Mouse (Mus musculus) lung, embryonic 15.5 days (tissue): Measurements from ENCODE around the gene Nol3. TPM values are rescaled to one million over a fixed set of nuclear protein-coding genes. Genes with fewer than 3 reads are reported as not detected.
"Not testable (repeated sequence)": the region's sequence is repeated elsewhere in the genome, so short reads cannot be mapped to it uniquely, and the experiment has no call there.

Source experiments
- ATAC-seq: fragments of 200-750 bp; cut with Nextera tagmentation; 2 replicates; pipeline ENCODE4 v1.8.0; 2017; ENCODE audit warnings: moderate number of reproducible peaks, borderline replicate concordance; ENCODE audit not compliant: low FRiP score, low TSS enrichment; ENCODE audit errors: extremely low read depth
- H3K27ac ChIP-seq: fragments of 300-500 bp; sonication (generic); 2 replicates; pipeline ENCODE4 v1.5.1; 2015; ENCODE audit warnings: moderate library complexity, mild to moderate bottlenecking, inconsistent platforms
- H3K27me3 ChIP-seq: fragments of 300-500 bp; sonication (generic); 2 replicates; pipeline ENCODE4 v1.6.1; 2015; ENCODE audit warnings: inconsistent platforms
- H3K36me3 ChIP-seq: fragments of 300-500 bp; sonication (generic); 2 replicates; pipeline ENCODE4 v1.6.1; 2015; ENCODE audit warnings: inconsistent platforms
- H3K4me1 ChIP-seq: fragments of 300-500 bp; sonication (generic); 2 replicates; pipeline ENCODE4 v1.6.1; 2015; ENCODE audit warnings: inconsistent platforms
- H3K4me2 ChIP-seq: fragments of 300-500 bp; sonication (generic); 2 replicates; pipeline ENCODE4 v1.6.1; 2015; ENCODE audit warnings: inconsistent platforms, mild to moderate bottlenecking, moderate library complexity
- H3K4me3 ChIP-seq: fragments of 300-500 bp; sonication (generic); 2 replicates; pipeline ENCODE4 v1.5.1; 2015; ENCODE audit warnings: mild to moderate bottlenecking, inconsistent platforms
- H3K9ac ChIP-seq: fragments of 300-500 bp; sonication (generic); 2 replicates; pipeline ENCODE4 v1.6.1; 2015; ENCODE audit warnings: inconsistent platforms
- H3K9me3 ChIP-seq: fragments of 300-500 bp; sonication (generic); 2 replicates; pipeline ENCODE4 v1.6.1; 2016; ENCODE audit warnings: inconsistent platforms
- WGBS: fragments of 180-500 bp; shearing (Covaris S2); methylation state at CpG from one replicate; pipeline ENCODE4 v1.1.7; 2015; 5-methylcytosine and 5-hydroxymethylcytosine counted together
- polyA plus RNA-seq: library from polyadenylated mRNA; unstranded; fragments of >200 nt; fragmentation: Nextera tagmentation; extraction: Ambion mirVana; gene quantifications from 2 replicates; pipeline ENCODE4 v1.2.1, GENCODE M21; 2015

Gene Nol3
- polyA plus RNA-seq: 1.5 and 1.7 TPM in 2 replicates

- Histone ChIP-seq H3K27me3 (peaks cover 94% of the 10 kb centered on the region), H3K27ac (no peak within 1 kb of the TSS), H3K36me3 (no peaks in the 10 kb centered on the region), H3K4me1 (peaks cover 28% of the 10 kb centered on the region), H3K9me3 (no peaks in the 10 kb centered on the region), H3K4me2 (peak within 1 kb of the TSS; percentile 82), H3K9ac (peak within 1 kb of the TSS; percentile 16; the same call in 1 of the 2 replicates), H3K4me3 (peak within 1 kb of the TSS; percentile 41)
- ATAC-seq: no peak
- 7% methylated on average over 10 of the region's 10 CpGs for WGBS
Observed at GRCm38 (mm10) chr8:105275840-105276239, at the start of gene Nol3. Nol3 (plus strand) TSS chr8:105276140.

- 74% methylated on average over 12 of the region's 12 CpGs for WGBS
- Histone ChIP-seq H3K9me3 (no peaks in the 10 kb centered on the region), H3K4me1 (peaks cover 8% of the 10 kb centered on the region), H3K27ac (no peak overlapping the region), H3K27me3 (no peaks in the 10 kb centered on the region), H3K9ac (no peak overlapping the region), H3K4me2 (no peak overlapping the region), H3K4me3 (no peak overlapping the region), H3K36me3 (peaks cover 31% of the 10 kb centered on the region)
- no peak for ATAC-seq
Observed at GRCm38 (mm10) chr8:105231503-105232320, 44.2 kb upstream of the Nol3 start.

DNA sequence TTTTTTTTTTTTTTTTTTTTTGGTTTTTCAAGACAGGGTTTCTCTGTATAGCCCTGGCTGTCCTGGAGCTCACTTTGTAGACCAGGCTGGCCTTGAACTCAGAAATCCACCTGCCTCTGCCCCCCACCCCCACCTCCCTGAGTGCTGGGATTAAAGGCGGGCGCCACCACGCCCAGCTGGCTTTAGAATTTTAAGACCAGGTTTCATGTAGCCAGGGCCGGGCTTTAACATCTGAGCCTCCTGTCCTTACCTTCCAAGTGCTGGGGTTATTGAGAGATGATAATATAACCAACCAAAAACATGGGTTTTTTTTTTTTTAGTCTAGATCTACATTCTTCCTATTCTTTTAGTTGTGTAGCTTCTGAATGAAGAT, 43.6 kb upstream of the Nol3 start:
- not testable (repeated sequence) for H3K9ac ChIP-seq, H3K4me2 ChIP-seq, H3K4me3 ChIP-seq, H3K9me3 ChIP-seq, H3K27ac ChIP-seq, H3K4me1 ChIP-seq, ATAC-seq, H3K27me3 ChIP-seq
- 95% methylated on average over 4 of the region's 4 CpGs for WGBS
- H3K36me3 ChIP-seq: peaks cover 31% of the 10 kb centered on the region

- H3K9me3 ChIP-seq: no peaks in the 10 kb centered on the region
- 0 out of 2 replicates have a peak, but pooled peaks cover 2% of the 10 kb centered on the region for H3K4me1 ChIP-seq
- H3K27me3 ChIP-seq: no peaks in the 10 kb centered on the region
- 24% methylated on average over 1 of the region's 1 CpGs for WGBS
- peaks cover 31% of the 10 kb centered on the region for H3K36me3 ChIP-seq
- H3K9ac ChIP-seq: no peak overlapping the region
- no peak overlapping the region for H3K27ac ChIP-seq
- no peak overlapping the region for H3K4me2 ChIP-seq
- no peak for ATAC-seq
- no peak overlapping the region for H3K4me3 ChIP-seq
Observed at GRCm38 (mm10) chr8:105233126-105233935, 42.6 kb upstream of the Nol3 start.

- ATAC-seq: no peak
- Histone ChIP-seq H3K4me2 (no peak overlapping the region), H3K4me3 (no peak overlapping the region), H3K4me1 (0 out of 2 replicates have a peak, but pooled peaks cover 2% of the 10 kb centered on the region), H3K27ac (no peak overlapping the region), H3K9me3 (no peaks in the 10 kb centered on the region), H3K27me3 (no peaks in the 10 kb centered on the region), H3K36me3 (peaks cover 47% of the 10 kb centered on the region), H3K9ac (no peak overlapping the region)
- 69% methylated on average over 1 of the region's 1 CpGs for WGBS
Observed at GRCm38 (mm10) chr8:105235206-105235605, 40.7 kb upstream of the Nol3 start.

- ATAC-seq: no peak
- WGBS: 93% methylated on average over 14 of the region's 14 CpGs
Observed at GRCm38 (mm10) chr8:105237442-105238142, 38.3 kb upstream of the Nol3 start.

GRCm38 (mm10) chr8:105241016-105241415, 34.9 kb upstream of the Nol3 start:
- H3K9ac ChIP-seq: no peak overlapping the region
- 85% methylated on average over 7 of the region's 7 CpGs for WGBS
- H3K4me3 ChIP-seq: no peak overlapping the region
- ATAC-seq: no peak
- peaks cover 45% of the 10 kb centered on the region for H3K36me3 ChIP-seq
- no peaks in the 10 kb centered on the region for H3K27me3 ChIP-seq
- no peaks in the 10 kb centered on the region for H3K9me3 ChIP-seq
- H3K27ac ChIP-seq: no peak overlapping the region
- no peaks in the 10 kb centered on the region for H3K4me1 ChIP-seq
- H3K4me2 ChIP-seq: no peak overlapping the region

More at GRCm38 (mm10) chr8:105237442-105238142, 38.3 kb upstream of the Nol3 start:
- Histone ChIP-seq H3K4me3 (no peak overlapping the region), H3K4me1 (0 out of 2 replicates have a peak, but pooled peaks cover 2% of the 10 kb centered on the region), H3K9me3 (no peaks in the 10 kb centered on the region), H3K27ac (no peak overlapping the region), H3K36me3 (peaks cover 63% of the 10 kb centered on the region), H3K4me2 (no peak overlapping the region), H3K9ac (no peak overlapping the region), H3K27me3 (no peaks in the 10 kb centered on the region)

GRCm38 (mm10) chr8:105251954-105252353, 24.0 kb upstream of the Nol3 start:
- H3K4me2 ChIP-seq: no peak overlapping the region
- peaks cover 63% of the 10 kb centered on the region for H3K36me3 ChIP-seq
- WGBS: 91% methylated on average over 6 of the region's 6 CpGs
- H3K4me3 ChIP-seq: no peak overlapping the region
- H3K9me3 ChIP-seq: no peaks in the 10 kb centered on the region
- peaks cover 28% of the 10 kb centered on the region for H3K4me1 ChIP-seq
- H3K9ac ChIP-seq: no peak overlapping the region
- ATAC-seq: no peak
- H3K27me3 ChIP-seq: peaks cover 9% of the 10 kb centered on the region; the same call in 1 of the 2 replicates
- no peak overlapping the region for H3K27ac ChIP-seq

DNA sequence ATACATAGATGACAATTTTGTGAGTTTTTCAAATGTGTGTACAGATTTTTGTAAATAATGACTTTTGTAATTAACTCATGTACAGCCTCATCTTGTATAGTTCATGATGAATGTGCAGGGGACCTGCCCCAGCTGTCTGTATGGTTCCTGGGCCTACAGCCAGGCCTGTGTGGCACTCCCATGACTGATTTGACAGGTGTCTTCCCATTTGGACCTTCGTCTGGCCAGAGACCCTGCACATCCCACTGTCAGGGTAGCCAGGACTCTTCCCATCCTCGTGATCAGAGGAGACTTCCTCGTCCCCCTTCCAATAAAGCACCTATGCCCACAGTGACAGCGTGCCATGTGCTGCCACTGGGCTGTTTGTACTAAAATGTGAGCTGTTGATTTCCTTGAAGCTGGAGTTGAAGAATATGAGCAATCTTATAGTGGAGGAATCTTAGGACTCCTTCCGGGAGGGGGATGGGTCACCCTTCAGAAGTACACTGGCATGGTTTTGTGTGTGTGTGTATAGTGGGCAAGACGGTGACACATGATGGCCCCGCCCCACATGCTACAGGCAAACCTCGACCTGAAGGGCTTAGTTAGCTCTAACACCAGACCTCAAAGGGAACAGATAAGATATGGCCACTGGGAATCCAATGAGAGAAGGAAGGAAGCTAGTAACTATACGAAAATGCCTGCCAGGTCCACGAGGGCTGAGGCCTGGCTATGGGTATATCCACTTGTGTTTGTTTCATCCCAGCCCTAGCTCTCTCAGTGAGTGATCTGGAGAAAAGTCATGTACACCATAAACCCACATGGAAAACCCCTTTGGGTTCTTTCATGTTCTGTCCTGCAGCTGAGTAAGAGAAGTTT, 23.0 kb upstream of the Nol3 start:
- Histone ChIP-seq H3K4me3 (no peak overlapping the region), H3K9me3 (no peaks in the 10 kb centered on the region), H3K4me1 (peaks cover 28% of the 10 kb centered on the region), H3K27me3 (peaks cover 16% of the 10 kb centered on the region), H3K27ac (no peak overlapping the region), H3K4me2 (peak overlapping the region; percentile 97), H3K9ac (no peak overlapping the region), H3K36me3 (peaks cover 54% of the 10 kb centered on the region)
- ATAC-seq: no peak
- WGBS: 74% methylated on average over 10 of the region's 10 CpGs

DNA sequence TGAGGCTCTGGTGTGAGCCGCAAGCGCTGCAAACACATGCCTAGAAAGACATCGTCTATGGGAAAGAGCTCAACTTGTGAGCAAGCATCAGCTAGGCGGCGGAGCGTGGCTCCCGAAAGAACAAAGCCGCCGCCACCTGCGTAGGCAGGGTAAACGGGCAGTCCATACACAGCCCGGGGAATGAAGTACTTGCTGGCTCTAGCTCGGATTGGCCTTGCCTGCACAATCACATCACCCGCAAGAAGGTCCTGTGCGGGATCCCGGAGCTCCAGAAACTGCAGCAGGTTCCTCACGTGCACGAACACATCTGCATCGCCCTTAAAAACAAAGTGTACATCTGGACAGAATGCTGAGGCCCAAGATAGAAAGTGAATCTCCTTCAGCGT, 22.2 kb upstream of the Nol3 start:
- Histone ChIP-seq H3K27ac (no peak overlapping the region), H3K4me2 (peak overlapping the region; percentile 97), H3K4me1 (peaks cover 31% of the 10 kb centered on the region), H3K9me3 (no peaks in the 10 kb centered on the region), H3K9ac (peak overlapping the region; percentile 54; the same call in 1 of the 2 replicates), H3K4me3 (peak overlapping the region; percentile 54), H3K36me3 (peaks cover 45% of the 10 kb centered on the region), H3K27me3 (peaks cover 24% of the 10 kb centered on the region)
- 42% methylated on average over 20 of the region's 20 CpGs for WGBS
- ATAC-seq: no peak
